Mouse (Mus musculus): ENCODE measurements around the gene Kcnj12.

The Kcnj12 gene

GRCm38 (mm10) chr11:61111472-61111871, 89.1 kb downstream of the Kcnj12 start:
- DNase-seq = no peak

GRCm38 (mm10) chr11:61112323-61112995, 90.1 kb downstream of the Kcnj12 start:
- DNase-seq = no peak

- DNase-seq = no peak
Observed at GRCm38 (mm10) chr11:61116226-61116625, 93.9 kb downstream of the Kcnj12 start.

GRCm38 (mm10) chr11:61119996-61120583, 97.7 kb downstream of the Kcnj12 start:
- DNase-seq = no peak
